Mouse (Mus musculus) frontal cortex, postnatal 14 days (tissue): Measurements from ENCODE around the gene Cmah.

Source experiments
- DNase-seq, 2 experiments: peaks; one replicate each; pipeline ENCODE4 v3.0.0; 2022; ENCODE audit warnings: low spot score in 2 of 2

Gene Cmah

GRCm38 (mm10) chr13:24513717-24514116, 186.5 kb downstream of the Cmah start:
- DNase-seq, result no peak

GRCm38 (mm10) chr13:24515101-24515675, 188.0 kb downstream of the Cmah start:
- no peak for DNase-seq

GRCm38 (mm10) chr13:24517757-24518156, 190.6 kb downstream of the Cmah start:
- no peak for DNase-seq

DNA sequence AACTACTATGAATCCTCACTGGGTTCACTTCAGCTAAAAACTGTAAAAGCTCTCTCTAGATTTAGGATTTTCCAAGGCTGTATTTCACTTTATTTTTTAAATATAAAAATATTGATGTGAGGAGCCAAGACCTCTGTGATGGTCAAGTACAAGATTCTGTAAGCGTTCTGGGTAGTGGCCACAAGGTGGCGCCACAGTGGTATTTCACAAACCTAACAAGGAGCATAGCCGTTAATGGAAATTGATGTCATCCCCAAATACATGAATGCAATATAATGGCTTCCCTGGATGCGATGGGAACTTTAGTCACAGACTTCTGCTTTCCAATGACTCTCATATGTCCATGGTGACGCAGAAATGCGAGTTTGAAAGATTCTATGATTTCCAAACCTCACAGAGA, 191.7 kb downstream of the Cmah start:
- no peak for DNase-seq

- DNase-seq, result no peak
These were observed 192.9 kb downstream of the Cmah start for GRCm38 (mm10) chr13:24519976-24520647.

DNA sequence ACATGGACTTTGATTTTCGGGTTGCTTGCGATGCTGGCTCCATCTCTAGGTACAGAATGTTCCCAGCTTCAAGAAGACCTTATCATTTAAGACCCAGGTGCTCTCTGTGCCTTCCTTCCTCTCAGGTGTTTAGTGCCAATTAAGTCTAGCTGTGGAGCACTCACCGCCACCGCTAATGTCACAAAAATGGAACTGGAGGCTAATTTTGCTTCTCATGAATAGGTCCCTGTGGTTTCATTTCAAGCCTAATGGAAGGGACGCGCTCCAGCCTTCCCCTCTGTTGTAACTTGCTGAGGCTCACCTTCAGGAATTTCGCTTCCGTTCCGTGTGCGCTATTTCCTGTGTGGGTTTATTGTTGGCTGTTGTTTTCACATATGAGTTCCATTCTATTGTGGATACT, 193.6 kb downstream of the Cmah start:
- no peak for DNase-seq

GRCm38 (mm10) chr13:24521446-24522342, 194.5 kb downstream of the Cmah start:
- DNase-seq, result peak; percentile 61 to 71

DNA sequence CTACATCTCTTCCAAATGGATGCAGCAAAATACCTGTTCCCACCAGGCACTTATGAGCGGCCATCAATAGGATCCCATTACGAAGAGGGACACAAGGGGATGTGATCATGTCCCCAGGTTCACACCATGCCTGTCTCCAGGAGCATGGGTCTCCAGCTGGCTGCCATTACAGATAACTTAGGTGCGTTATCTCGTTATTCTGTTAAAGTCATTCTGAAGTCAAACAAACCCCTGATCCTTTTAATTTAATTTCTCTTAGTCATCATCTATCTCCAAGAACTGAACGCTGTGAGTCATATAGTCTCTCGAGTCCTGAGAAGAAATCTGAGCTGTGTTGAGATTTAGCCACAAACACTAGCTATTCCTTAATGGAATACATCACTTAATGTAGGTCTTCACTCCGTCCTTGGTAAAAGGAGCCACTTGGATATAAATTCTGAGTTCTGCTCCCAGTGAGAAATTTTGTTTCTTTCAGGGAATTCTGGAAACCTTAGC, 195.2 kb downstream of the Cmah start:
- no peak for DNase-seq

DNA sequence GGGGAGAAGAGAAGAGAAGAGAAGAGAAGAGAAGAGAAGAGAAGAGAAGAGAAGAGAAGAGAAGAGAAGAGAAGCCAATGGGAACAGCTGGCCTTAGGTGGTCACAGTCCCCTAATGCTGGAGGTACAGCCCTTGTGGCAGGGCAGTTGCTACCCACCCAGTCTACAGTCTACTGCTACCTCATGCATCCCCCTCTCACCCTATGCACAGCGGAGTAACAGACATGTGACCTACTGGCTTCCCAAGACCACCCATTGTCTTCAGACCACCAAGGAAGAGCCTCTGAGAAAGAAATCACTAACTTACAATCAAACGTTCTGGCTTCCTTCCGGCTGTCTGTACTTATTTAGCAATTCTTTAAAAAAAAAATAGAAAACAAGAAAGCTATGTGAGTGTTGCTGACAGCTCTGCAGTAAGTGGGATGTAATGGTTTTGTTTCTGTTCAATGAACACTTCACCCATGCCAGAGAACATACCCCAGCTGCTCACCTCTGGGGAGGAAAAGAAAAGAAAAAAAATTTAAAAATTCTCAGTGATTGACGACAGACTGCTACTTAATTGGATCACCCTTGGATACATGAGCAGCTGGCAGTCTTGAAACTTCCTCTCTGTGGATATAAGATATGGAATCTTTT, 196.5 kb downstream of the Cmah start:
- no peak for DNase-seq

DNA sequence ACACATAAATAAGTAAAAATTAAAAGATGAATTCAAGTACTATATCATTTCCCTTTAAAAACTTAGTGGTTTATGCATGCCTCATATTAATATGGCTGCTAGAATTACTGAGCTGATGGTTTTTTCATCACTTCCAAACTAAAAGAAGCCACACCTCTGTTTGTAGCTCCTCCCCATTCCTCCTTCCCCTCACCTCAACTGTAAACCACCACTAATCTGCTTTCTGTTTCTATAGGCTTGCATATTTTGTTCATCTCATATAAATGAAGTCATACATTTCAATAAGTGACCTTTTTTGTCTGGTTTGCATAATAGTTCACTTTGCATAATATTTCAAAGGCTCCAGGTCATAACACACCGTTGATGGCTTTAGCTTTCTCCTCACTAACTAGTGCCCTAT, 197.3 kb downstream of the Cmah start:
- DNase-seq, result no peak

- DNase-seq, result no peak
These were observed 198.3 kb downstream of the Cmah start for GRCm38 (mm10) chr13:24525551-24525950.

DNA sequence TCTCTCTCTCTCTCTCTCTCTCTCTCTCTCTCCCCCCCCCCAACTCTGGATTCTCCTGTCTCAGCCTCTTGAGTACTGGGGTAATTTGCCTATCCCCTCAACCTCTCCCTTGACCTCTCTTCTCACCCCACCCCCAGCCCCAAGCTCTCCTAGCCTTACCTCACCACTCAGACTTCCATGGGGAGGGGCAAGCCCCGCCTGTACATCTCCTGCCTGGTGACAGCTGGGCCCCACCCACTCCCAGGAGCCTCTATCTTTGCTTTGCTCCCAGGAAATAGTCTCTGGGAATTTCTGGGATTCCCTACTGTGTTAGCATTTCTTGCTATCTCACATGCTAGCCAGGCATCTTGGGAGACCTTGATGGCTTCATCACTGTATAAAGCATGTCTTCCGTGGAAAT, 199.7 kb downstream of the Cmah start:
- DNase-seq, result no peak
